Mouse (Mus musculus) macrophage (primary cell): ENCODE measurements at regions not wholly inside any gene's neighbourhood (a gene's known extent, or its start where the extent isn't known, plus 50 kb on each side); places are given as distances from the start of the nearest gene placed in this dataset.

ENCODE experiments used
- H3K27ac ChIP-seq: fragments of 350-480 bp; formaldehyde crosslinking; 2 replicates; pipeline ENCODE4 v1.9.0; 2021
- H3K36me3 ChIP-seq: fragments of 350-480 bp; formaldehyde crosslinking; 2 replicates; pipeline ENCODE4 v1.9.0; 2021; ENCODE audit errors: inconsistent target
- H3K4me3 ChIP-seq: fragments of 350-480 bp; formaldehyde crosslinking; 2 replicates; pipeline ENCODE4 v1.9.0; 2021; ENCODE audit errors: inconsistent target
- H3K79me2 ChIP-seq: fragments of 350-480 bp; formaldehyde crosslinking; 2 replicates; pipeline ENCODE4 v1.9.0; 2021; ENCODE audit errors: inconsistent target
- WGBS: methylation state at CpG from one replicate; pipeline ENCODE4 v1.1.7; 2026; ENCODE audit warnings: inconsistent platforms; ENCODE audit not compliant: missing documents; 5-methylcytosine and 5-hydroxymethylcytosine counted together

- Histone ChIP-seq H3K4me3 (no peak overlapping the region), H3K79me2 (no peaks in the 10 kb centered on the region), H3K27ac (no peak overlapping the region), H3K36me3 (no peaks in the 10 kb centered on the region)
Measured at GRCm38 (mm10) chr10:99531104-99531503, 228.4 kb downstream of the Csl start.

DNA sequence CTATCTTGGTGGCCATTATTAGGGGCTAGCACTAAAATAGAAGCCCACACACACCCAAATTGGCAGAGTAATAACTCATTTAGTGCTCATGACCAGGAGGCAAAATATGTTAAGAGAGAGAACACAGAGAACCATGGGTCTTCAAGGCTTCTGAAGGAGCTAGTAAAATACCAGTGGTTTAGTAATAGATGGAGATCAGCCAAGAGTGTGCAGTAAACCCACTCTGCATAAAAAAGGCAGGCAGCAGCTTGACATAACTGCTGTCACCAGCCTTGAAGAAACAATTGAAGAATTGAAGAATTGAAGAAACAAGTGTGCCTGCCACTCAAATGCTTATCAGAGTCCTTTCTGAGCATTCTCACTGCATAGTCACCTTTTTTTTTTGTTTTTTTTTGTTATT, 227.9 kb downstream of the Csl start:
- Histone ChIP-seq H3K27ac (no peak overlapping the region), H3K79me2 (no peaks in the 10 kb centered on the region), H3K36me3 (no peaks in the 10 kb centered on the region), H3K4me3 (no peak overlapping the region)

DNA sequence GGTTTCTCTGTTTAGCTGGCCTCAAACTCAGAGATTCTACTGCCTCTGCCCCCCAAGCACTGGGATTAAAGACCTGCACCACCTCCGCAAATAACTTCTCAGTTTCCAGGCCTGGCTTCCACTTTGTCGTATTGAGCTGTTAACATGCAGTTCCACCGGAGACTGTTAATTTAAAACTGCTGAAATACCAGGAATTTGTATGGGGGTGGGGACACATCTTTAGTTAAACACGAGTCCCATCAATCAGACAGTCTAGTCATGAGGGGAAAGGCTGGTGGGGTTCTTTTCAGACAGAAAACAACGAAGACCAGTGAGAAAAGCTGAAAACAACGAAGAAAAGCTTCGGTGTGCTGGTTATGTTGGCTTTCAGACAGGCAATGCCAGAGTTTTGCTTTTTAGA, 227.5 kb downstream of the Csl start:
- Histone ChIP-seq H3K36me3 (no peaks in the 10 kb centered on the region), H3K79me2 (no peaks in the 10 kb centered on the region), H3K4me3 (no peak overlapping the region), H3K27ac (no peak overlapping the region)
- 97% methylated on average over 7 of the region's 7 CpGs for WGBS

DNA sequence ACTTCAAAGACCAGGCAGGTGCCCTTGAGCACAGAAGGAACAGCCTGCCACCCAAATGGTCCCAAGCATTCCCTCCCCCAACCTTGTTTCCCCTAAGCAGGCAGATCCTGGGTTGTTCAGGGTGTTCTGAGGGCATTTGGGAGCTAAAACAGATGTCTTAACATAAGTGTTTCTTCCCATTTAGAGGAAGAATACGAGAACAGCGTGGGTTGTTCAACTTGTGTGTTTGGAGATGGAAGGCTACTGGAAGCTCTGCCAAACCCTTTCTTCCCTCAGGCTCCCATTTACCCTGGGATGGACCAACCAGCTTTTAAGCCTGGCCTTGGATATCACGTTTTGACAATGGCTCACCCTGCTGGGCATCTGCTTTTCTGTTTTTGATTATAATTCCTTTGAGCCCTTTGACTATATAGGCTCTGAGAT, 226.8 kb downstream of the Csl start:
- 83% methylated on average over 3 of the region's 3 CpGs for WGBS

GRCm38 (mm10) chr10:99533468-99533867, 226.0 kb downstream of the Csl start:
- 91% methylated on average over 4 of the region's 4 CpGs for WGBS
- H3K36me3 ChIP-seq: no peaks in the 10 kb centered on the region

More for the DNA sequence above, 226.8 kb downstream of the Csl start:
- Histone ChIP-seq H3K36me3 (no peaks in the 10 kb centered on the region), H3K4me3 (no peak overlapping the region), H3K79me2 (no peaks in the 10 kb centered on the region), H3K27ac (no peak overlapping the region)

GRCm38 (mm10) chr10:99534237-99534636, 225.2 kb downstream of the Csl start:
- H3K36me3 ChIP-seq: no peaks in the 10 kb centered on the region
- no peaks in the 10 kb centered on the region for H3K79me2 ChIP-seq
- H3K27ac ChIP-seq: no peak overlapping the region
- WGBS: 90% methylated on average over 7 of the region's 7 CpGs
- H3K4me3 ChIP-seq: no peak overlapping the region

More at GRCm38 (mm10) chr10:99533468-99533867, 226.0 kb downstream of the Csl start:
- no peaks in the 10 kb centered on the region for H3K79me2 ChIP-seq
- no peak overlapping the region for H3K27ac ChIP-seq
- H3K4me3 ChIP-seq: no peak overlapping the region

GRCm38 (mm10) chr10:99538639-99539038, 220.8 kb downstream of the Csl start:
- H3K27ac ChIP-seq: no peak overlapping the region
- H3K79me2 ChIP-seq: no peaks in the 10 kb centered on the region
- H3K36me3 ChIP-seq: no peaks in the 10 kb centered on the region
- 78% methylated on average over 5 of the region's 5 CpGs for WGBS
- H3K4me3 ChIP-seq: no peak overlapping the region

- Histone ChIP-seq H3K27ac (no peak overlapping the region), H3K4me3 (no peak overlapping the region), H3K36me3 (no peaks in the 10 kb centered on the region), H3K79me2 (no peaks in the 10 kb centered on the region)
- WGBS: 88% methylated on average over 4 of the region's 4 CpGs
Measured at GRCm38 (mm10) chr10:99552373-99552772, 207.1 kb downstream of the Csl start.

GRCm38 (mm10) chr10:99552836-99553540, 206.5 kb downstream of the Csl start:
- Histone ChIP-seq H3K4me3 (no peak overlapping the region), H3K27ac (no peak overlapping the region), H3K36me3 (no peaks in the 10 kb centered on the region), H3K79me2 (no peaks in the 10 kb centered on the region)
- 95% methylated on average over 12 of the region's 12 CpGs for WGBS

DNA sequence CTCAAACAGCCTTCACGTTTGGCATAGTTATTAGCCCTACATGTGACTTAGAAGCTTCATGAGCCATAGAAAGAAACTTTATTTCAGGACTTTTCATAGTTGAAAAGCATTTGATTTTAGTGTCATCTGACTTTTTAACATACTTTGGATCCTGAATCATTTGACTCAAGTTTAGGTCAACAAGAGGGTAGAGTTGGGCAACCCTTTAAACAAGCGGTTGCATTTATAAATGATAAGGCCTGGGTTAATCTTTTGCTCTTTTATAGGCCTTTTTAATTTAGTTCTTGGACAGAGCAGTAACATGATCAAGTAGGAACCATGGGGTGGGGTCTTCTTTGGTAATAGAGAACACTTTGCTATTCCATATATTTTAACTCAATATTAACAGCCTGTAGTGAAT, 204.4 kb downstream of the Csl start:
- WGBS: 94% methylated on average over 2 of the region's 2 CpGs
- Histone ChIP-seq H3K4me3 (no peak overlapping the region), H3K27ac (no peak overlapping the region), H3K36me3 (no peaks in the 10 kb centered on the region), H3K79me2 (no peaks in the 10 kb centered on the region)

DNA sequence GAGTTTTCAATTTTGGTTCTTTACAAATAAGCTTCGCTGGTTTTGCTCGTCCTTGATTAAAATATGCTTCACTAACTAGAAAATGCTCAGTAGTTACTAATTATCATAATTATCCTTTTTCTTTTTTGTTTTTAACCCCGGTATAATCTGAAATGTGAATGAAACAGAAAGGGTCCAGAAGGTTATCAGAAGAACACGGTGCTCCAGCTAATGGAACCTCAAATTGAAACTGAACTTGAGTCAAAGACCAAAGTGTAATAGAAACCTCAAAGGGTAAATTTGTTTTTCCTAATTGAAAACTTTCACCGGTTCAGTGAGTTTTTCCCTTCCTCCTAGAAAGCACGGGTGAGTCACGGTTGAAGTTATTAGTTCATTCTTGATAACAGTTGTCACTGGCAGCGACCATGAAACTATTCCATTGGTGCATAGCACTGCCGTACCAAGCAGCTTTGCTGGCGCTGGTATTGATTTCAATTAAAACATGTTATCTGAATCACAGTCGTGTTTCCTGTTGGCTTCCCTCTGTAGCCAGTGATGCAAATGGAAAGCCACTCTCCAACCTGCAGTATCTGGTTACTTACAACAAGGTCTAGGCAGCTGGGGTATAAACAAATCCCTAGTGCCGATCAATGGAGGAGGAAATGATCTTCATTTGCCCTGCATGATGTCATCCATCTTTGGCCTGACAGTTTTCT, 203.7 kb downstream of the Csl start:
- Histone ChIP-seq H3K27ac (no peak overlapping the region), H3K79me2 (no peaks in the 10 kb centered on the region), H3K36me3 (no peaks in the 10 kb centered on the region), H3K4me3 (no peak overlapping the region)
- WGBS: 90% methylated on average over 12 of the region's 12 CpGs

GRCm38 (mm10) chr10:99556353-99557036, 203.0 kb downstream of the Csl start:
- WGBS: 85% methylated on average over 10 of the region's 11 CpGs
- H3K27ac ChIP-seq: no peak overlapping the region
- H3K4me3 ChIP-seq: no peak overlapping the region
- H3K36me3 ChIP-seq: no peaks in the 10 kb centered on the region
- no peaks in the 10 kb centered on the region for H3K79me2 ChIP-seq

DNA sequence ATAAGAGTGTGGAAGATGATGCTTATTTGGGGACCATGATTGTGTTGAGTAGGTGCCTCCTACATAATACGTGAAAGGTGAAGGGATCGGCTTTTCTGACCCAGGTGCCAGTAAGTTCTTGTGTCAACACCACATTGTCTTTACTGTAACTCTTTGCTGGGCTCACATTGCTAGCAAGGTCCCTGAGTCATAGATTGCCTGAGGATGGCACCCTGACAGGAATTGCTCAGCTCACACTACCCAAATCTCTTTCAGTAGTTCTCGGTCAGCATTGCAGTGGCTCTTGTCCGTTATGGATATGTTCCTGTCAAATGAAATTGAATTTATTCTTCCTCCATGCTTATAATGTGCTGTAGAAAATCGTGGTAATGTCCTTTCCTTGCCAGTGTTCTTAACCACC, 200.8 kb downstream of the Csl start:
- H3K79me2 ChIP-seq: no peaks in the 10 kb centered on the region
- 79% methylated on average over 5 of the region's 5 CpGs for WGBS
- no peak overlapping the region for H3K27ac ChIP-seq
- H3K4me3 ChIP-seq: no peak overlapping the region
- no peaks in the 10 kb centered on the region for H3K36me3 ChIP-seq

GRCm38 (mm10) chr10:99561166-99561818, 198.2 kb downstream of the Csl start:
- Histone ChIP-seq H3K4me3 (no peak overlapping the region), H3K36me3 (no peaks in the 10 kb centered on the region), H3K79me2 (no peaks in the 10 kb centered on the region), H3K27ac (no peak overlapping the region)
- 79% methylated on average over 11 of the region's 11 CpGs for WGBS

- 96% methylated on average over 4 of the region's 4 CpGs for WGBS
- Histone ChIP-seq H3K36me3 (no peaks in the 10 kb centered on the region), H3K27ac (no peak overlapping the region), H3K79me2 (no peaks in the 10 kb centered on the region), H3K4me3 (no peak overlapping the region)
Measured at GRCm38 (mm10) chr10:99564605-99565004, 194.9 kb downstream of the Csl start.
